Mouse (Mus musculus) liver, adult 2 months (tissue): Measurements from ENCODE around the gene Prdm15. TPM values are rescaled to one million over a fixed set of nuclear protein-coding genes. Genes with fewer than 3 reads are reported as not detected.

Experiments
- DNase-seq: peaks from one replicate; pipeline ENCODE4 v3.0.0-alpha.2; 2011; ENCODE audit warnings: low read depth, low spot score; ENCODE audit errors: extremely low read depth
- H3K27ac ChIP-seq: fragments of 200-500 bp; replicated peaks from 2 replicates; pipeline ENCODE4 v1.5.1; 2012; ENCODE audit warnings: low read depth, mild to moderate bottlenecking, control low read depth, inconsistent platforms, low read length; ENCODE audit not compliant: insufficient read depth
- H3K27me3 ChIP-seq: fragments of 200-500 bp; 2 replicates; pipeline ENCODE4 v1.6.1; 2012; ENCODE audit warnings: mild to moderate bottlenecking, moderate library complexity, low read length, inconsistent platforms; ENCODE audit not compliant: control insufficient read depth, insufficient read depth
- H3K36me3 ChIP-seq: fragments of 200-500 bp; 2 replicates; pipeline ENCODE4 v1.6.1; 2012; ENCODE audit warnings: low read length, inconsistent platforms; ENCODE audit not compliant: control insufficient read depth, insufficient read depth
- H3K4me1 ChIP-seq: fragments of 200-500 bp; 2 replicates; pipeline ENCODE4 v1.6.1; 2011; ENCODE audit warnings: low read length; ENCODE audit not compliant: control insufficient read depth, insufficient read depth
- H3K4me3 ChIP-seq: fragments of 200-500 bp; 2 replicates; pipeline ENCODE4 v1.5.1; 2011; ENCODE audit warnings: low read depth, mild to moderate bottlenecking, control low read depth, low read length, moderate library complexity; ENCODE audit not compliant: insufficient read depth
- H3K79me2 ChIP-seq: fragments of 200-500 bp; 2 replicates; pipeline ENCODE4 v1.6.1; 2012; ENCODE audit warnings: inconsistent platforms, mild to moderate bottlenecking, low read length, moderate library complexity; ENCODE audit not compliant: control insufficient read depth, insufficient read depth
- H3K9ac ChIP-seq: fragments of 200-500 bp; 2 replicates; pipeline ENCODE4 v1.6.1; 2012; ENCODE audit warnings: low read depth, mild to moderate bottlenecking, control low read depth, inconsistent platforms, low read length
- CTCF ChIP-seq: fragments of 200-500 bp; IDR thresholded peaks from 2 replicates; pipeline ENCODE4 v1.5.1; 2011; ENCODE audit warnings: low read depth, low read length, control low read depth
- POLR2A ChIP-seq: fragments of 200-500 bp; IDR thresholded peaks from 2 replicates; pipeline ENCODE4 v1.6.1; 2011; ENCODE audit warnings: low read length, control low read depth; ENCODE audit not compliant: insufficient read depth; ENCODE audit errors: extremely low read depth
- WGBS: fragments of 180-500 bp; shearing (Covaris S2); methylation state at CpG from one replicate; pipeline ENCODE4 v1.1.7; 2018; 5-methylcytosine and 5-hydroxymethylcytosine counted together
- polyA plus RNA-seq: library from polyadenylated mRNA; depleted of rRNA; stranded (reverse); fragments of >200 nt; gene quantifications from 2 replicates; pipeline ENCODE4 v1.2.3, GENCODE M21; 2012; rRNA removed
- total RNA-seq: library from RNA; depleted of rRNA; stranded (reverse); fragments of >200 nt; gene quantifications from 2 replicates; pipeline ENCODE4 v1.2.3, GENCODE M21; 2014; rRNA removed

Prdm15 gene
- total and polyA plus RNA-seq, 2 experiments = 3.0 to 6.2 TPM

DNA sequence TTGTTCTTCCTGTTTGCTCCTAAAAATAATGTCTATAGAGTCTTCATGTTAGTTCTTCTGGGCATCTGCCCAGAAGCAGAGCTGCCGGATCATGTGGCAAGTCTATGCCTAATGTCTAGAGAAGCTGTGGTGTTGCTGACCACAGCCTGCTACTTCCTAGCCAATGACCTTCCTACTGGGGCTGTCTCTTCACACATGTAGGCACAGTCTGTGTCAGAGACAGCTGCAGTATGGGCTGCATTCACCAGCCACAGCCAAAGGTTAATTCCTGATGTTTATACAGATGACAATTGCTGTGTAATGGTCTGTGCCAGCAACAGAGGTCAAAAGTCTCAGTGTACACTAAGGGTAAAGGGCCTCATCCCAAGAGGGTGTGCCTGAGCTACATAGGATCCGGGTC, 95.2 kb downstream of the Prdm15 start:
- Histone ChIP-seq H3K36me3 (peaks cover 4% of the 10 kb centered on the region; the same call in 1 of the 2 replicates), H3K4me3 (no peak overlapping the region), H3K9ac (no peak overlapping the region), H3K27ac (peak overlapping the region; percentile 43), H3K79me2 (peaks cover 16% of the 10 kb centered on the region; the same call in 1 of the 2 replicates), H3K4me1 (peaks cover 37% of the 10 kb centered on the region), H3K27me3 (no peaks in the 10 kb centered on the region)
- 15% methylated on average over 2 of the region's 2 CpGs for WGBS
- peak; percentile 97 for DNase-seq
- TF ChIP-seq CTCF (no peak), POLR2A (no peak)

GRCm38 (mm10) chr16:97752316-97752941, 99.2 kb downstream of the Prdm15 start:
- Histone ChIP-seq H3K4me3 (no peak overlapping the region), H3K27me3 (no peaks in the 10 kb centered on the region), H3K4me1 (peaks cover 26% of the 10 kb centered on the region), H3K79me2 (peaks cover 13% of the 10 kb centered on the region; the same call in 1 of the 2 replicates), H3K36me3 (peaks cover 5% of the 10 kb centered on the region), H3K27ac (peak overlapping the region; percentile 26), H3K9ac (no peak overlapping the region)
- TF ChIP-seq CTCF = no peak
- no peak for TF ChIP-seq POLR2A
- DNase-seq = peak; percentile 18
- 35% methylated on average over 3 of the region's 3 CpGs for WGBS

DNA sequence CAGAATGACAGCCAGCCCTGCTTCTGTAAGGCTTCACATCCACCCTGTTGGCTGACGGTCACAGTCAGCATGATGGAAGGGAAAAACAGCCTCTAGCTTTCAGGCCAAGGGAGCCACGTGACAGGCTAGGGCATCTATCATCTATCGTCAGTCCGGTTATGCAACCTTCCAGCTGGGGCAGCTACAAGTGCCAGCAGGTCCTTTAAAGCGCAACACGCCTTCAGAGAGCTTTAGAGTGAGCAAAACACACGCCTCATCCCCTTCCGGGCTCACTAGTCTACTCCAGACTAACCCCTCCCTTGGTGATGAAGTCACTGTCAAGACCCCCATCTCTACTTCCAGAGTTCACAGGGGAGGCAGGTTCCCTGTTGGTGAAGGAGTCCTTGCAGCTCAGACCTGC, 99.8 kb downstream of the Prdm15 start:
- Histone ChIP-seq H3K27me3 (no peaks in the 10 kb centered on the region), H3K27ac (peak overlapping the region; percentile 26), H3K9ac (0 out of 2 replicates have a peak overlapping the region, but pooled peaks have one; percentile 21), H3K4me1 (peaks cover 21% of the 10 kb centered on the region), H3K79me2 (peaks cover 9% of the 10 kb centered on the region; the same call in 1 of the 2 replicates), H3K4me3 (no peak overlapping the region), H3K36me3 (peaks cover 7% of the 10 kb centered on the region)
- WGBS = 15% methylated on average over 8 of the region's 8 CpGs
- DNase-seq = peak; percentile 94
- TF ChIP-seq POLR2A = no peak
- no peak for TF ChIP-seq CTCF

DNA sequence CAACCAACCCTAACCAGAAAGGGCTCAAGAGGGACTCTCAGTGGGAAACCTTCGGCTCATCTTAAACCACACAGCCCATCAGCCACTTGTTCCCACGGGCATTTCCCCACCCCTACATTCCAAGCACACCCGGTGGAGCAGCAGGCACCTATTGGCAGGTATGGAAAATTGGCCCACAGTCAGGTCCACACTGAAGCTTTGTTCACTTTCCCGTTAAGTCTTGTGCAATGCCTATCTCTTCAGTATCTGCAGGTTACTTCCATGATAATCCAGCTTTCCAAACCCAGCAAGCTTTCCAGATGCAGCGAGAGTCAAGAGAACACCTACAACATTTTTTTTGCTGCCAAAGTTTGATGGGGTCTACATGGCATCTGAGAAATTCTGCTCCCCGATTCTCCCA, 103.2 kb downstream of the Prdm15 start:
- no peak for TF ChIP-seq POLR2A
- TF ChIP-seq CTCF = no peak

More for the DNA sequence above, 103.2 kb downstream of the Prdm15 start:
- H3K9ac ChIP-seq = no peak overlapping the region
- peaks cover 10% of the 10 kb centered on the region for H3K36me3 ChIP-seq
- no peak overlapping the region for H3K4me3 ChIP-seq
- H3K27ac ChIP-seq = no peak overlapping the region
- 51% methylated on average over 6 of the region's 6 CpGs for WGBS
- no peaks in the 10 kb centered on the region for H3K79me2 ChIP-seq
- peak; percentile 58 for DNase-seq
- no peaks in the 10 kb centered on the region for H3K27me3 ChIP-seq
- H3K4me1 ChIP-seq = peaks cover 9% of the 10 kb centered on the region

Other genes with a start within 250 kb of the Prdm15 start
- gene Tmprss2, start 240.7 kb downstream of the Prdm15 start, total RNA-seq = 2.8 and 4.1 TPM in 2 replicates
- 5.7 and 7.6 TPM in 2 replicates for gene Tmprss2, start 240.7 kb downstream of the Prdm15 start, polyA plus RNA-seq
- 6.2 and 6.4 TPM in 2 replicates for gene Ripk4, start 88.1 kb downstream of the Prdm15 start, total RNA-seq
- gene Ripk4, start 88.1 kb downstream of the Prdm15 start, polyA plus RNA-seq = 3.1 and 3.6 TPM in 2 replicates
- gene C2cd2, start 110.7 kb upstream of the Prdm15 start, total RNA-seq = 56.7 and 57.1 TPM in 2 replicates
- gene C2cd2, start 110.7 kb upstream of the Prdm15 start, polyA plus RNA-seq = 173 and 183 TPM in 2 replicates
- 4.2 and 5.7 TPM in 2 replicates for gene Zbtb21, start 110.8 kb upstream of the Prdm15 start, total RNA-seq
- 7.2 and 8.8 TPM in 2 replicates for gene Zbtb21, start 110.8 kb upstream of the Prdm15 start, polyA plus RNA-seq
- gene B230307C23Rik, start 145.5 kb upstream of the Prdm15 start, total RNA-seq = 7.8 and 8.0 TPM in 2 replicates
- gene B230307C23Rik, start 145.5 kb upstream of the Prdm15 start, polyA plus RNA-seq = 3.9 and 5.4 TPM in 2 replicates
- 2.2 and 2.7 TPM in 2 replicates for gene A630089N07Rik, start 230.6 kb upstream of the Prdm15 start, total RNA-seq
- 0.26 and 0.59 TPM in 2 replicates for gene A630089N07Rik, start 230.6 kb upstream of the Prdm15 start, polyA plus RNA-seq